Mouse (Mus musculus) embryonic fibroblast, embryonic 13.5 days (primary cell): ENCODE results near the gene Pik3c2b.

ENCODE experiments used
- CTCF ChIP-seq: IDR thresholded peaks from 2 replicates; pipeline ENCODE4 v1.5.1; 2011; ENCODE audit warnings: mild to moderate bottlenecking, control low read depth, low read length, moderate library complexity, borderline replicate concordance; ENCODE audit not compliant: insufficient read depth
- POLR2A ChIP-seq: IDR thresholded peaks from 2 replicates; pipeline ENCODE4 v1.6.1; 2011; ENCODE audit warnings: low read depth, mild to moderate bottlenecking, control low read depth, low read length, moderate library complexity

DNA sequence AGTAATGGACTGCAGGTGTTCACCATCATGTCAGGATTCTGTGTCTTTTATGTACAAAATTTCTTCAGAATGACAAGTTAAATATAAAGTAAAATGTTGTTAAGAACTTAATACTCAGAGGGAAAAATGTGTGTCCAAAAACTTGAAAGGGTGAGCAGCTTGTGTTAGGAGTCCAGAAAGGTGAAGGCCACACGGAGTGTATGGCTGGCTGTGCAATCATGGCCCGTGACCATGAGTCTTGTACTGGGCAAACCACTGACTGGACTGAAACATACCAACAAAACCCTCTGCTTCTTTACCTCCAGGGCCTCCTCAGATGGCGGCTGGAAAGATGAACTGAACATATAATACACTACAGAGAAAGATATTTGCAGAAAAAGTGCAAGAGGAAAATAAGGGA is 38.9 kb upstream of the Pik3c2b start:
- TF ChIP-seq POLR2A (no peak), CTCF (no peak)
